Mouse (Mus musculus) heart, embryonic 12.5 days (tissue): ENCODE data around the gene Rho. TPM values are rescaled to one million over a fixed set of nuclear protein-coding genes. Genes with fewer than 3 reads are reported as not detected.

Experiments used
- ATAC-seq: fragments of 200-750 bp; cut with Nextera tagmentation; 2 replicates; pipeline ENCODE4 v1.8.0; 2017; ENCODE audit warnings: moderate TSS enrichment, moderate library complexity; ENCODE audit not compliant: insufficient number of reproducible peaks, low FRiP score
- H3K27ac ChIP-seq: fragments of 300-500 bp; sonication (generic); 2 replicates; pipeline ENCODE4 v1.5.1; 2016; ENCODE audit warnings: mild to moderate bottlenecking, moderate library complexity; ENCODE audit not compliant: poor library complexity, severe bottlenecking
- H3K27me3 ChIP-seq: fragments of 300-500 bp; sonication (generic); replicated peaks from 2 replicates; pipeline ENCODE4 v1.6.1; 2016; ENCODE audit warnings: mild to moderate bottlenecking, moderate library complexity
- H3K36me3 ChIP-seq: fragments of 300-500 bp; sonication (generic); 2 replicates; pipeline ENCODE4 v1.6.1; 2016; ENCODE audit warnings: mild to moderate bottlenecking, moderate library complexity
- H3K4me1 ChIP-seq: fragments of 300-500 bp; sonication (generic); replicated peaks from 2 replicates; pipeline ENCODE4 v1.6.1; 2016; ENCODE audit warnings: mild to moderate bottlenecking
- H3K4me2 ChIP-seq: fragments of 300-500 bp; sonication (generic); 2 replicates; pipeline ENCODE4 v1.6.1; 2016; ENCODE audit warnings: mild to moderate bottlenecking, moderate library complexity
- H3K4me3 ChIP-seq: fragments of 300-500 bp; sonication (generic); 2 replicates; pipeline ENCODE4 v1.5.1; 2016; ENCODE audit warnings: mild to moderate bottlenecking
- H3K9ac ChIP-seq: fragments of 300-500 bp; sonication (generic); 2 replicates; pipeline ENCODE4 v1.6.1; 2016; ENCODE audit warnings: mild to moderate bottlenecking, moderate library complexity
- H3K9me3 ChIP-seq: fragments of 300-500 bp; sonication (generic); replicated peaks from 2 replicates; pipeline ENCODE4 v1.6.1; 2016; ENCODE audit warnings: mild to moderate bottlenecking, moderate library complexity
- WGBS: fragments of 180-500 bp; shearing (Covaris S2); methylation state at CpG from one replicate; pipeline ENCODE4 v1.1.7; 2016; 5-methylcytosine and 5-hydroxymethylcytosine counted together
- polyA plus RNA-seq: library from polyadenylated mRNA; unstranded; fragments of >200 nt; fragmentation: Nextera tagmentation; extraction: Ambion mirVana; gene quantifications from 2 replicates; pipeline ENCODE4 v1.2.1, GENCODE M21; 2016

The Rho gene
- polyA plus RNA-seq, 1 experiment from 2014 or later: 0.13 TPM

DNA sequence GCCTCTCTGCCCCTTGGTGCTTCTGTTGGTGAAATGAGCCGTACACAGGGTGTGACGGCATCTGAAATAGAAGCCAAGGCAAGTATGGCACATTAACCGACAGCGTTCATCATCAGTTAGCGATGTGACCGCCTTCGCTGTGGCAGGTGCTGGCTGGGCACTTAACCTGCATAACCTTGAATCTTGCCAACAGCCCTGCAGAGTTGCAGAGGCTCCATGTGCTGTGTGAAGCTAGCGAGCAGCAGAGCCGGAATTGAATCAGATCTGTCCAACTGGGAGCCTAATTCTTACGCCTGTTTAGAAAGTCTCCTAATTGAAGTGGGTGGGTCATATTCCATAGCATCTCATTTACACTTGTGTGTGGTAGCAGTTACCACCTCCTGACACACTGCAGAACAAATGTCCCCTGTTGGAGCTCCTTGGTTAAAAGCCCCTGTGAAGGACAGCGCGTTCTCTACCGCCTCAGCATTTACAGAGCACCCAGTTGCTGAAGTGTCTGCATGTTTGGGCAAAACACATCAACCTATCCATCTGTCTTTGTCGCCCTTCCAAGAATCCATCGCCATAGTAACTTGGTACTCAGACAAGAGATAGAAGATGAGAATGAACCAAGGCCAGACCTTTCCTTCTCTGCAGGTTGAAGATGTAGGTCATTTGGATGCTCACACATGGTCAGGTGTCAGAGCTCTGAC lies 16.9 kb upstream of the Rho start:
- Histone ChIP-seq H3K9ac (no peak overlapping the region), H3K4me3 (no peak overlapping the region), H3K4me2 (no peak overlapping the region), H3K4me1 (peaks cover 80% of the 10 kb centered on the region), H3K36me3 (peaks cover 5% of the 10 kb centered on the region), H3K27ac (peak overlapping the region; percentile 90), H3K9me3 (no peaks in the 10 kb centered on the region), H3K27me3 (no peaks in the 10 kb centered on the region)
- 80% methylated on average over 15 of the region's 15 CpGs for WGBS
- no peak for ATAC-seq

DNA sequence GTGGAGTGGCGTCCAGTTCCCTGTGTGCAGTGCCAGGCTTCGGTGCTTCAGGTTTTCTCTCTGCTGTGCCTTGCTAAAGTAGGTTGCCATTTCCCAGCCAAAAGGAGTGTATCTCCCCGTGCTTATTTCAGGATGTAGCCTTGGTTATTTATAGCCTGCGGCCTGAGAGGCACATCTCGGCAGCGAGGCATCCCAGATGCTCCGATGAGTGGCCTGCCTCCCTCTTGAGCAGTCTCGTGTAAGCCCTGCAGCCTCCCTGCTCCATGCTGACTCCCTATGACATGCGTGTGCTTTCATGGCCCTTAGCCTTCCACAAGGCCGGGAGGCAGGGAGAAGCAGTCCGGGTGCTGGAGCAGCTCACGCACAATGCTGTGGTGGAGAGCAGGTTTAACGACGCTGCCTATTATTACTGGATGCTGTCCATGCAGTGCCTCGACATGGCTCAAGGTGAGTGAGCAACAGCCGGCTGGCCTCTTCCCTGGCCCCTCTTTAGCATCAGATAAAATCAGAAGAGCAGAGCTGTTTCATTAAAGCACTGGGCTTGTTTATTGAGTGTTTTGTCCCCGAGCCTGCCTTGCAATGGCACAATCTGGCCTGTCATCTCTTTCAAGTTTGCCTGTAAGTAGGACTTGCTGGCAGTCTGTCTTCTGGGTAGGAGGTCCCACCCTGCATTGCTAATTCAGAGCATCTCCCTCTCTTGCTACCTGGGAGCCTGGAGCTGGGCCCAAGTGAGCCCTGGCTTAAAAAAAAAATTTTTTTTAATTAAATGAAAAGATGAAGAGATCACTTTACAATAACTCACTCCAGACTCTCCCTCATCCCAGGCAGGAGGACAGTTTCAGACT lies 15.7 kb upstream of the Rho start:
- no peak for ATAC-seq
- Histone ChIP-seq H3K9ac (peak overlapping the region; percentile 46; the same call in 1 of the 2 replicates), H3K27ac (peak overlapping the region; percentile 90), H3K4me3 (no peak overlapping the region), H3K36me3 (peaks cover 5% of the 10 kb centered on the region), H3K4me1 (peaks cover 79% of the 10 kb centered on the region), H3K4me2 (peak overlapping the region; percentile 33), H3K9me3 (no peaks in the 10 kb centered on the region), H3K27me3 (no peaks in the 10 kb centered on the region)
- WGBS: 22% methylated on average over 17 of the region's 17 CpGs

DNA sequence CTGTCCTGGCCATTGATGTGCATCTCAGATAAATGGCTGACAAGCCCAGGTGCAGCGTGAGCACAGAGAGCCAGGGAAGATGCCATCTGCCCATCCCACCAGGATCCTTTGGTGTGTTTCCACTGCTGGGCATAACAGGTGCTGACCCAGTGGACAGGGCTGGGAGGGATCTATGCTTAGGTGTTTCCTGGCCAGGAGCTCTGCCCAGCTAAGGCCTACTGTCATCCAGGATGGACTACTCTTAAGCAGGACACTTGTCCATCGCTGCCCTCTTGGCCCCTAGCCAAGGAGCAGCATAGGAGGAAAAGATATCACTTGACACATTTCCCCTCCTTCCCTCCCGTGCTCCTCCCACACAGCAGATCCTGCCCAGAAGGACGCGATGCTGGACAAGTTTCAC lies 14.9 kb upstream of the Rho start:
- H3K4me3 ChIP-seq: no peak overlapping the region
- WGBS: 27% methylated on average over 5 of the region's 5 CpGs
- H3K9ac ChIP-seq: 0 out of 2 replicates have a peak overlapping the region, but pooled peaks have one; percentile 1
- no peaks in the 10 kb centered on the region for H3K9me3 ChIP-seq
- peaks cover 5% of the 10 kb centered on the region for H3K36me3 ChIP-seq
- 0 out of 2 replicates have a peak, but pooled peaks have one; percentile 27 for ATAC-seq
- no peaks in the 10 kb centered on the region for H3K27me3 ChIP-seq
- H3K27ac ChIP-seq: no peak overlapping the region
- no peak overlapping the region for H3K4me2 ChIP-seq
- peaks cover 71% of the 10 kb centered on the region for H3K4me1 ChIP-seq

DNA sequence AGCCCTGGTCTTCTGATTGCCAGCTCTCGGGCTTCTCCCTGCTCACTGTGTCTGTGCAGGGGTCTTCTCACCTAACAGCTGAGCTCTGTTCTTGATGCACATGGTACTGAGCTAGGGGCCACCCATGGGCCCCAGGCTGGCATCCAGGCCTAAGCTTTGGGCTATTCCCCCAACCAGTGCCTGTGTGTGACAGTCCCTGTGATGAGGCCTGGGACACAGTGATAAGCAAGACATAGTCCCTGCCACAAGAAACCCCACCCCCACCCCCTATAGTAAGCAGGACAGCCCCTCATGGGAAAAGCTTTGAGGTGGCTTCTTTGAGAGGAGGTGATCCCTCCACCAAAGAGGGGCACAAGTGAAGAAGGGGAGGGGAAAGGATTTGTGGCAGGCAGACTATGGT lies 12.9 kb upstream of the Rho start:
- peaks cover 63% of the 10 kb centered on the region for H3K4me1 ChIP-seq
- H3K36me3 ChIP-seq: peaks cover 5% of the 10 kb centered on the region
- no peaks in the 10 kb centered on the region for H3K9me3 ChIP-seq
- no peak overlapping the region for H3K27ac ChIP-seq
- H3K27me3 ChIP-seq: no peaks in the 10 kb centered on the region
- no peak overlapping the region for H3K9ac ChIP-seq
- H3K4me3 ChIP-seq: no peak overlapping the region
- no peak overlapping the region for H3K4me2 ChIP-seq
- 74% methylated on average over 1 of the region's 1 CpGs for WGBS
- peak; percentile 3; the same call in 1 of the 2 replicates for ATAC-seq

DNA sequence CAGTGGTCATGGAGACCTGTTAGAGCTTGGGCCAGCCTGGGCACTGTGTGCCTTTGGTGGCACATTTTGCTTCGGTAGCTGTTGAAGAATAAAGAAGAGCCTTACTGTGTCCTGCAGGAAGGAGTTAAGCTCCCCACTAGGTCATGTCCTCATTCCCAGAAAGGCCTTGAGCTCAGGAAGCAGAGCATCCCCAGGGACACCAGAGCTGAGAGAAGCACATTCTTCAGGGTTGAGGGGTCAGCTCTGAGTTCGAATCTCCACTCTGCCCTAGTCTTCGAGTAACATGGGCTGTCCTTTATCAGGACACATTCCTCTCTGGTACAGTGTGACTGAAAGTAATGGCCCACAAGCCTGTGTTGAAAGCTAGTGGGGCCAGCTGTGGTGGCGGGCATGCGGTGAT lies 11.7 kb upstream of the Rho start:
- H3K4me2 ChIP-seq: no peak overlapping the region
- peaks cover 66% of the 10 kb centered on the region for H3K4me1 ChIP-seq
- H3K4me3 ChIP-seq: no peak overlapping the region
- no peak overlapping the region for H3K9ac ChIP-seq
- no peak for ATAC-seq
- H3K36me3 ChIP-seq: peaks cover 5% of the 10 kb centered on the region
- H3K27ac ChIP-seq: no peak overlapping the region
- H3K27me3 ChIP-seq: no peaks in the 10 kb centered on the region
- 77% methylated on average over 5 of the region's 5 CpGs for WGBS
- no peaks in the 10 kb centered on the region for H3K9me3 ChIP-seq

DNA sequence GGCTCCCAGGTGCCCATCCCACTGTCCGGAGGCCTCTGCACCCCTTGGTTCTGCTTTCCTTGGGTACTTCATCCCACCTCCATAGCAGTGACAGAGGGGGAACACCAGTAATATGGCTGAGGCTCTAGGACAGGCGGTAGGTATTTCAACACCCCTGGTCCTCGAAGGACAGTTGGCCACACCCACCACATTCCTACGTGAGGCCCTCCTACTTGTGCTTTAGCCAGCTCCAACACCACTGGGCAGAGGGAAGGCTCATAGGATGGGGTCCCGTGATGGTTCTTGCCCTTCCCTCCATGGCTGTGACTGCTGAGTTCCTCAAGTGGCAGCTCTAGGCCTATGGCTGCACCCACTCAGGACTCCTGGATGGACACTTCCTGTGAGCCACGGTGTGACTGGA lies 6.7 kb upstream of the Rho start:
- Histone ChIP-seq H3K36me3 (no peaks in the 10 kb centered on the region), H3K4me3 (no peak overlapping the region), H3K27me3 (no peaks in the 10 kb centered on the region), H3K27ac (no peak overlapping the region), H3K4me2 (no peak overlapping the region), H3K4me1 (peaks cover 41% of the 10 kb centered on the region), H3K9ac (peak overlapping the region; percentile 35; the same call in 1 of the 2 replicates), H3K9me3 (no peaks in the 10 kb centered on the region)
- peak; percentile 54 for ATAC-seq
- WGBS: 30% methylated on average over 6 of the region's 6 CpGs

DNA sequence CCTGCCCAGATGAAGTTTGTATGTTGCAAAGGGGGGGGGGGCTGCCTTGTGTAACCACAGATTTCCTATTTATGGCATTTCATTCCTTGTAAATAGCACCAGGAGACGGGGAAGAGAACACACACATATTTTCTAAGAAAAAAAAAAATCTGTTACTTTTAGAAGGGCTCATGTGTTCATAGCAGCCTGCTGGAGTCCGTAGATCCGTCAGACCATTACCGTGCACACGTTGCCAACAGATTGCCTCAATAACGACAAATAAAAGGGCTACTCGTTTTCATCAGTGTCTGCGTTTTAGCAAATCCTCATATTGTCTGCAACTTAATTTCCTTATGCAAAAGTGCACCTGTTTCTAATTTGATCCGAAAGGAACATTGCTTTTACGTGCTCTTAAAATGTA lies 5.1 kb upstream of the Rho start:
- H3K27ac ChIP-seq: no peak overlapping the region
- 82% methylated on average over 10 of the region's 10 CpGs for WGBS
- no peak overlapping the region for H3K4me3 ChIP-seq
- H3K9me3 ChIP-seq: no peaks in the 10 kb centered on the region
- no peak for ATAC-seq
- no peak overlapping the region for H3K9ac ChIP-seq
- no peaks in the 10 kb centered on the region for H3K27me3 ChIP-seq
- peaks cover 44% of the 10 kb centered on the region for H3K4me1 ChIP-seq
- no peaks in the 10 kb centered on the region for H3K36me3 ChIP-seq
- no peak overlapping the region for H3K4me2 ChIP-seq

DNA sequence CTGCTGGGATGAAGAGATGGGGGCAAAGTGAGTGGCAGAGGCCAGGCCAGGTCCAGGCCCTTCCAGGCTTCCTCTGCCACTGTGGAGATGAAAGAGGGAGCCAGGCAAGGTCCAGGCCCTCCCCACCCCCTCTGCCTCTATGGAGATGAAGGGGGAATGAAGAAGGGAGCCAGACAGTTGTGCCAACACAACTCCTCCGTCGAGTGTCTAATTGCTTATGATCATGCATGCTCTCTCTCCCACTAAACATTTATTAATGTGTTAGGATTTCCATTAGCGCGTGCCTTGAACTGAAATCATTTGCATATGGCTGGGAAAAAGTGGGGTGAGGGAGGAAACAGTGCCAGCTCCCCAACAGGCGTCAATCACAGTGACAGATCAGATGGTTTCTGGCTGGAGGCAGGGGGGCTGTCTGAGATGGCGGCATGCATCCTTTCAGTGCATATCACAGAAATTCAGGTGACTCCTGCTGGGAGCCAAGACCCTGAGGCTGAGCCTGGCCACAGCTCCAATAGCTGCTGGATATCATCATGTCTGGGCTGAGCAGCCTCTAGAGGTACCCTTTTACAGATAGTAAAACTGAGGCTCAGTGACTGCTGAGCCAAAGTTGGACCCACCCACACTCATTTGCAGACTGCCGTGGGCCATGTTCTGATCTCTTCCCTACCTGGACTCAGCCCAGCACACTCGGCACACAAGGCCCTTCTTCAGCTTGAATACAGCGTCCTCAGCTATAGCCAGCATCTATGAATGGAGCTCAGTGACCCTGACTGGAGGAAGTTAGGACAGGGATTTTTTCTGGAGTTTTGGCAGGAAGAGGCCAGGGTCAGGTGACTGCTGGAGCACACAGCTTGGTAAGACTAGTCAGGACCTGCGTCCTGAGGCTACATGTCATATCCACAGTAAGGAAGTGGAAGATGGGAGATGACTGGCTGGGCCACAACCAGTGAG lies 4.0 kb upstream of the Rho start:
- Histone ChIP-seq H3K4me2 (no peak overlapping the region), H3K9ac (no peak overlapping the region), H3K27me3 (no peaks in the 10 kb centered on the region), H3K4me3 (no peak overlapping the region), H3K36me3 (no peaks in the 10 kb centered on the region), H3K9me3 (no peaks in the 10 kb centered on the region), H3K4me1 (peaks cover 44% of the 10 kb centered on the region), H3K27ac (no peak overlapping the region)
- no peak for ATAC-seq
- 80% methylated on average over 10 of the region's 10 CpGs for WGBS

DNA sequence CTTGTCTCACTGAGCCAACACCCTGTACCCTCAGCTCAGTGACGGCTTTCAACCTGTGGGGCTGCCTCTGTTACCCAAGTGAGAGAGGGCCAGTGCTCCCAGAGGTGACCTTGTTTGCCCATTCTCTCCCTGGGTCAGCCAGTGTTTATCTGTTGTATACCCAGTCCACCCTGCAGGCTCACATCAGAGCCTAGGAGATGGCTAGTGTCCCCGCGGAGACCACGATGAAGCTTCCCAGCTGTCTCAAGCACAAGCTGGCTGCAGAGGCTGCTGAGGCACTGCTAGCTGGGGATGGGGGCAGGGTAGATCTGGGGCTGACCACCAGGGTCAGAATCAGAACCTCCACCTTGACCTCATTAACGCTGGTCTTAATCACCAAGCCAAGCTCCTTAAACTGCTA lies 1.5 kb upstream of the Rho start:
- H3K4me3 ChIP-seq: no peak overlapping the region
- peaks cover 28% of the 10 kb centered on the region for H3K4me1 ChIP-seq
- H3K27ac ChIP-seq: no peak overlapping the region
- no peak overlapping the region for H3K4me2 ChIP-seq
- H3K27me3 ChIP-seq: no peaks in the 10 kb centered on the region
- no peaks in the 10 kb centered on the region for H3K9me3 ChIP-seq
- H3K36me3 ChIP-seq: no peaks in the 10 kb centered on the region
- H3K9ac ChIP-seq: no peak overlapping the region
- no peak for ATAC-seq
- WGBS: 29% methylated on average over 5 of the region's 5 CpGs

DNA sequence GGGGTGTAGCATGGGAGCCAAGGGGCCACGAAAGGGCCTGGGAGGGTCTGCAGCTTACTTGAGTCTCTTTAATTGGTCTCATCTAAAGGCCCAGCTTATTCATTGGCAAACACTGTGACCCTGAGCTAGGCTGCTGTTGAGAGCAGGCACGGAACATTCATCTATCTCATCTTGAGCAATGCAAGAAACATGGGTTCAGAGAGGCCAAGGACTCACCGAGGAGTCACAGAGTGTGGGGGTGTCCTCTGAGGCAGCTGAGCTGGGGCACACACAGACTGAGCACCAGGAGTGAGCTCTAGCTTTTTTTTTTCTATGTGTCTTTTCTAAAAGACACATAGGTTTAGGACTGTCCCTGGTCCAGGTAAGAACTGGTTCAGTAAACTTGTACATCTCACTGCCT lies 843 bp downstream of the Rho start:
- Histone ChIP-seq H3K4me1 (peaks cover 18% of the 10 kb centered on the region), H3K27ac (no peak overlapping the region), H3K36me3 (no peaks in the 10 kb centered on the region), H3K9ac (no peak overlapping the region), H3K27me3 (no peaks in the 10 kb centered on the region), H3K4me2 (no peak overlapping the region), H3K4me3 (no peak overlapping the region), H3K9me3 (no peaks in the 10 kb centered on the region)
- ATAC-seq: no peak
- whole genome bisulfite sequencing: 72% methylated on average over 3 of the region's 3 CpGs

DNA sequence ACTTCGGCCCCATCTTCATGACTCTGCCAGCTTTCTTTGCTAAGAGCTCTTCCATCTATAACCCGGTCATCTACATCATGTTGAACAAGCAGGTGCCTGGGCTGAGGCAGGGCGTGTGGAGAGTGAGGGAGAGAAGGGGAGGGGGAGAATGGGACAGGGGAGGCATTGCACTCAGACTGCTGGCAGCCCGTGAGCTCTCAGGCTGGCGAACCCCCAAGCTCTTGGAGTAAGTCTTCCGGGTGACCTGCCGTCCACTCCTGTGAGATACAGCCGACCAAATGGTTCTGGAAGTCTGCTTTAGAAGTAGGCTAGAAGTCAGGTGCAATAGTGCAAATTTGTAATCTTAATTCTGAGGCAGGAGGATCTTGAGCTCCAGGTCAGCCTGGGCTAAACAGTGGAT lies 4.0 kb downstream of the Rho start:
- peaks cover 5% of the 10 kb centered on the region for H3K4me1 ChIP-seq
- H3K9me3 ChIP-seq: peaks cover 9% of the 10 kb centered on the region; the same call in 1 of the 2 replicates
- no peaks in the 10 kb centered on the region for H3K36me3 ChIP-seq
- no peak overlapping the region for H3K4me2 ChIP-seq
- no peak overlapping the region for H3K27ac ChIP-seq
- no peak for ATAC-seq
- WGBS: 83% methylated on average over 8 of the region's 8 CpGs
- no peak overlapping the region for H3K9ac ChIP-seq
- H3K4me3 ChIP-seq: no peak overlapping the region
- no peaks in the 10 kb centered on the region for H3K27me3 ChIP-seq
